In the genomic region with DNA sequence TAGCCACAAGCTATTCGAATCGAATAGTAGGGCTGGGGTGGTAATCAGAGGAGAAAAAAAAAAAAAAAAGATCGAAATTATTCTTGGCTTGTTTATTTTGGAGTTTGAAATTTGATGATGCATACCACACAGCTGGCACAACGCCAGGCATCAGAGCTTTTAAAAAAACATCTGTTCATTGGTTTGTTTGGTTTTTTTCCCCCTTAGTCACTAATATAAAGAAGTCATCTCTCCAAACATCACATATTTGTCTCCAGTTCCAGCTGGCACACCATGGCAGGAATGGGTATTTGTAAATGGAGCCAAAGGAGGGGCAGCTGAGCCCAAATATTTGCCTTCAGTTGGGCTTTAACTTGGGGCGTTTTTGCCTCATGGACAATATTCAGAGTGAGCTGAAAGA, we compare ENCODE assay signal across 10 mouse cellular contexts. TPM values are rescaled to one million over a fixed set of nuclear protein-coding genes. Genes with fewer than 3 reads are reported as not detected.
DNase-seq lines count a peak whose midpoint lies in the region; ATAC-seq and TF ChIP-seq lines count a peak whose summit lies in the region.
"Had no signal": no experiment of that assay in that cellular context is flagged by ENCODE, and none has a peak within 500 bp of the region (broad histone marks: within the 10 kb centered on the region; RNA-seq: fewer than 3 reads in every experiment).

No protein-coding gene starts in this region.

- DNase-seq in heart, postnatal 10 days, result peak; percentile 26 to 30
- DNase-seq in lung, embryonic 14.5 days, result peak; percentile 89
- DNase-seq in lung, adult 2 months, result no peak
- DNase-seq in brain, embryonic 14.5 days (ENCODE audit: low read depth), result peak; percentile 57
- DNase-seq in right cerebral cortex, postnatal 14 days, result peak; percentile 18
- DNase-seq in adrenal gland, postnatal 36 days, result no peak
- DNase-seq in layer of hippocampus, adult 11-12 months (ENCODE audit: low spot score), result no peak

- H3K27me3 ChIP-seq in heart, embryonic 12.5 days (replicated peaks), result no peaks in the 10 kb centered on the region
- H3K27me3 ChIP-seq in lung, embryonic 14.5 days (ENCODE audit: insufficient read depth, low read length), result no peaks in the 10 kb centered on the region
- H3K27me3 ChIP-seq: hindbrain, embryonic 13.5 days had no signal

- H3K27ac ChIP-seq in heart, embryonic 12.5 days (ENCODE audit: poor library complexity, severe bottlenecking), result no peak overlapping the region
- H3K27ac ChIP-seq in lung, embryonic 14.5 days (ENCODE audit: low read depth), result peak overlapping the region; percentile 36; the same call in 1 of the 2 replicates
- H3K27ac ChIP-seq: forebrain, embryonic 10.5 days; hindbrain, embryonic 13.5 days had no signal

- intact Hi-C loops in heart, postnatal 10 days (cut with DNase I), result no loop called here

- ATAC-seq in heart, embryonic 12.5 days (ENCODE audit: insufficient number of reproducible peaks, low FRiP score), result no peak
- no peak for ATAC-seq in lung, embryonic 14.5 days (ENCODE audit: insufficient read depth)

- no peak overlapping the region for H3K4me3 ChIP-seq in heart, embryonic 12.5 days
- H3K4me3 ChIP-seq in lung, embryonic 14.5 days (ENCODE audit: low read depth, low read length), result no peak overlapping the region
- no peak overlapping the region for H3K4me3 ChIP-seq in lung, adult 2 months (replicated peaks; ENCODE audit: extremely low read depth, low read depth, low read length)
- H3K4me3 ChIP-seq: forebrain, embryonic 10.5 days; hindbrain, embryonic 13.5 days had no signal

- no peak overlapping the region for H3K4me2 ChIP-seq in heart, embryonic 12.5 days
- no peak overlapping the region for H3K4me2 ChIP-seq in lung, embryonic 14.5 days
- H3K4me2 ChIP-seq: hindbrain, embryonic 13.5 days had no signal

- peaks cover 15% of the 10 kb centered on the region for H3K36me3 ChIP-seq in heart, embryonic 12.5 days
- H3K36me3 ChIP-seq in lung, embryonic 14.5 days (ENCODE audit: insufficient read depth), result no peaks in the 10 kb centered on the region
- H3K36me3 ChIP-seq: forebrain, embryonic 10.5 days; hindbrain, embryonic 13.5 days had no signal

- H3K9me3 ChIP-seq in heart, embryonic 12.5 days (replicated peaks), result no peaks in the 10 kb centered on the region
- H3K9me3 ChIP-seq in lung, embryonic 14.5 days (ENCODE audit: low read depth, low read length), result no peaks in the 10 kb centered on the region
- H3K9me3 ChIP-seq: forebrain, embryonic 10.5 days; hindbrain, embryonic 13.5 days had no signal

- no peak for TF ChIP-seq POLR2A in lung, adult 2 months (IDR thresholded peaks at IDR 0.05; ENCODE audit: borderline replicate concordance, extremely low read depth, low read depth, low read length)
- TF ChIP-seq POLR2A in brain, embryonic 14.5 days (IDR thresholded peaks at IDR 0.05; ENCODE audit: borderline replicate concordance, extremely low read depth, insufficient read depth, insufficient read length, poor library complexity, severe bottlenecking), result no peak

- H3K9ac ChIP-seq in heart, embryonic 12.5 days, result no peak overlapping the region
- H3K9ac ChIP-seq in lung, embryonic 14.5 days, result no peak overlapping the region
- H3K9ac ChIP-seq: hindbrain, embryonic 13.5 days had no signal

- no peak for TF ChIP-seq CTCF in lung, embryonic 14.5 days (IDR thresholded peaks at IDR 0.05; ENCODE audit: low read depth)
- TF ChIP-seq CTCF in lung, adult 2 months (IDR thresholded peaks at IDR 0.05; ENCODE audit: insufficient read depth, low read length), result no peak
- no peak for TF ChIP-seq CTCF in brain, embryonic 14.5 days (IDR thresholded peaks at IDR 0.05; ENCODE audit: borderline replicate concordance, extremely low read depth, insufficient read depth, insufficient read length)

- peaks cover 4% of the 10 kb centered on the region; the same call in 1 of the 2 replicates for H3K4me1 ChIP-seq in heart, embryonic 12.5 days (replicated peaks)
- H3K4me1 ChIP-seq in lung, embryonic 14.5 days (ENCODE audit: insufficient read depth), result peaks cover 19% of the 10 kb centered on the region
- H3K4me1 ChIP-seq in lung, adult 2 months (ENCODE audit: control insufficient read depth, insufficient read depth, low read length), result peaks cover 2% of the 10 kb centered on the region
- H3K4me1 ChIP-seq: forebrain, embryonic 10.5 days; hindbrain, embryonic 13.5 days had no signal

- WGBS in heart, embryonic 12.5 days, result 71% methylated on average over 5 of the region's 5 CpGs
- WGBS in lung, embryonic 14.5 days, result 25% methylated on average over 5 of the region's 5 CpGs
- 38% methylated on average over 5 of the region's 5 CpGs for WGBS in lung, adult 2 months

RNA-seq across cellular contexts. Expression of a gene that starts 56.9 kb away (rescaled TPM):
- total RNA-seq in heart, postnatal 10 days (2021), result under 1 TPM; 0.07 to 0.12 TPM
- 3.8 and 4.5 TPM in 2 replicates for polyA plus RNA-seq in heart, embryonic 12.5 days (2016; fragmentation: Nextera tagmentation; extraction: Ambion mirVana)
- polyA plus RNA-seq in lung, embryonic 14.5 days (2014; fragmentation: Nextera tagmentation; extraction: Ambion mirVana), result 3.0 and 3.5 TPM in 2 replicates
- polyA plus RNA-seq in lung, adult 2 months (2012; rRNA removed), result 1.0 and 2.0 TPM in 2 replicates
- 0.49 and 0.74 TPM in 2 replicates for polyA plus RNA-seq in brain, embryonic 14.5 days (2012; rRNA removed)
- under 1 TPM; 0.16 to 0.50 TPM for total RNA-seq in adrenal gland, postnatal 36 days (2021)

Comparison
In these comparisons a context has a peak if more than half of its experiments do, and no peak if none do; other contexts are left out.
1. DNase-seq: peak in heart, postnatal 10 days (2 of 2), lung, embryonic 14.5 days (single experiment), brain, embryonic 14.5 days (single experiment) and right cerebral cortex, postnatal 14 days (single experiment); none in lung, adult 2 months (single experiment), adrenal gland, postnatal 36 days (0 of 2) and layer of hippocampus, adult 11-12 months (single experiment).